Mouse (Mus musculus) heart, postnatal 0 days (tissue): ENCODE results near the gene Dact3. TPM values are rescaled to one million over a fixed set of nuclear protein-coding genes. Genes with fewer than 3 reads are reported as not detected.
A peak's percentile ranks its signal among the peaks of the same experiment; 100 is the strongest.

Experiments used
- ATAC-seq: fragments of 200-750 bp; cut with Nextera tagmentation; 2 replicates; pipeline ENCODE4 v1.8.0; 2017; ENCODE audit warnings: low read depth, moderate number of reproducible peaks, moderate library complexity; ENCODE audit not compliant: insufficient read depth
- DNase-seq: peaks from one replicate; pipeline ENCODE4 v3.0.0-alpha.2; 2016; ENCODE audit warnings: low spot score
- H3K27ac ChIP-seq: fragments of 300-500 bp; sonication (generic); 2 replicates; pipeline ENCODE4 v1.5.1; 2014; ENCODE audit warnings: low read depth, mild to moderate bottlenecking
- H3K27me3 ChIP-seq: fragments of 300-500 bp; sonication (generic); 2 replicates; pipeline ENCODE4 v1.6.1; 2014; ENCODE audit warnings: low read length, mixed read lengths; ENCODE audit not compliant: control insufficient read depth, insufficient read depth
- H3K36me3 ChIP-seq: fragments of 300-500 bp; sonication (generic); replicated peaks from 2 replicates; pipeline ENCODE4 v1.6.1; 2014; ENCODE audit warnings: low read length, mixed read lengths; ENCODE audit not compliant: control insufficient read depth, insufficient read depth
- H3K4me1 ChIP-seq: fragments of 300-500 bp; sonication (generic); 2 replicates; pipeline ENCODE4 v1.6.1; 2014; ENCODE audit warnings: antibody characterized with exemption; ENCODE audit not compliant: control insufficient read depth, insufficient read depth
- H3K4me2 ChIP-seq: fragments of 300-500 bp; sonication (generic); 2 replicates; pipeline ENCODE4 v1.6.1; 2014; ENCODE audit warnings: low read depth, mild to moderate bottlenecking, low read length, moderate library complexity
- H3K4me3 ChIP-seq: fragments of 300-500 bp; sonication (generic); 2 replicates; pipeline ENCODE4 v1.5.1; 2014; ENCODE audit warnings: low read depth, low read length
- H3K9ac ChIP-seq: fragments of 300-500 bp; sonication (generic); replicated peaks from 2 replicates; pipeline ENCODE4 v1.6.1; 2014; ENCODE audit warnings: low read depth, low read length, mixed read lengths
- H3K9me3 ChIP-seq: fragments of 300-500 bp; sonication (generic); replicated peaks from 2 replicates; pipeline ENCODE4 v1.6.1; 2016; ENCODE audit warnings: low read length; ENCODE audit not compliant: control insufficient read depth
- CTCF ChIP-seq: IDR thresholded peaks from 2 replicates; pipeline ENCODE4 v1.5.1; 2016; ENCODE audit warnings: antibody characterized with exemption, control low read depth, low read depth
- EP300 ChIP-seq: IDR thresholded peaks from 2 replicates; pipeline ENCODE4 v1.6.1; 2016; ENCODE audit warnings: antibody characterized with exemption, low read depth
- WGBS: fragments of 180-500 bp; shearing (Covaris S2); extraction: QIAGEN DNeasy Blood & Tissue Kit; methylation state at CpG from one replicate; pipeline ENCODE4 v1.1.7; 2014; 5-methylcytosine and 5-hydroxymethylcytosine counted together
- polyA plus RNA-seq: library from polyadenylated mRNA; unstranded; fragments of >200 nt; fragmentation: Nextera tagmentation; extraction: Ambion mirVana; gene quantifications from 2 replicates; pipeline ENCODE4 v1.2.1, GENCODE M21; 2015
- total RNA-seq: library from RNA; depleted of rRNA; stranded (reverse); fragments of >200 nt; gene quantifications from 2 replicates; pipeline ENCODE4 v1.2.3, GENCODE M21; 2014; ENCODE audit warnings: low replicate concordance

The Dact3 gene
- total and polyA plus RNA-seq, 2 experiments from 2014 or later: 3.8 to 69.6 TPM

GRCm38 (mm10) chr7:16842645-16843063 lies 32.5 kb upstream of the Dact3 start, which contains the start of gene Prkd2:
Gene Prkd2 (plus strand): TSS chr7:16842902.
- Histone ChIP-seq H3K9me3 (no peaks in the 10 kb centered on the region), H3K4me3 (peak within 1 kb of the TSS; percentile 84), H3K9ac (peak within 1 kb of the TSS; percentile 83), H3K36me3 (peaks cover 48% of the 10 kb centered on the region), H3K27ac (peak within 1 kb of the TSS; percentile 90), H3K27me3 (no peaks in the 10 kb centered on the region), H3K4me1 (peaks cover 10% of the 10 kb centered on the region; the same call in 1 of the 2 replicates), H3K4me2 (peak within 1 kb of the TSS; percentile 96)
- DNase-seq: peak; percentile 91
- peak; percentile 85 for ATAC-seq
- no peak for TF ChIP-seq CTCF
- no peak for TF ChIP-seq EP300
- WGBS: under 1% methylated on average over 31 of the region's 32 CpGs

- Histone ChIP-seq H3K4me3 (peak overlapping the region; percentile 84), H3K36me3 (peaks cover 43% of the 10 kb centered on the region), H3K27me3 (no peaks in the 10 kb centered on the region), H3K9ac (peak overlapping the region; percentile 83), H3K4me2 (peak overlapping the region; percentile 96), H3K27ac (peak overlapping the region; percentile 90), H3K4me1 (peaks cover 10% of the 10 kb centered on the region; the same call in 1 of the 2 replicates), H3K9me3 (no peaks in the 10 kb centered on the region)
- TF ChIP-seq CTCF (no peak), EP300 (no peak)
- WGBS: 3% methylated on average over 33 of the region's 33 CpGs
- ATAC-seq (no peak), DNase-seq (no peak)
Measured at GRCm38 (mm10) chr7:16843441-16844171, 31.5 kb upstream of the Dact3 start.

- H3K9ac ChIP-seq: peak overlapping the region; percentile 83; the same call in 1 of the 2 replicates
- H3K36me3 ChIP-seq: peaks cover 42% of the 10 kb centered on the region
- no peak for ATAC-seq
- H3K27ac ChIP-seq: peak overlapping the region; percentile 90
- 57% methylated on average over 3 of the region's 3 CpGs for WGBS
- H3K4me2 ChIP-seq: peak overlapping the region; percentile 96
- H3K27me3 ChIP-seq: no peaks in the 10 kb centered on the region
- H3K9me3 ChIP-seq: no peaks in the 10 kb centered on the region
- DNase-seq: no peak
- TF ChIP-seq EP300: no peak
- TF ChIP-seq CTCF: no peak
- peaks cover 10% of the 10 kb centered on the region; the same call in 1 of the 2 replicates for H3K4me1 ChIP-seq
- H3K4me3 ChIP-seq: peak overlapping the region; percentile 84
Measured at GRCm38 (mm10) chr7:16844696-16845071, 30.4 kb upstream of the Dact3 start.

- no peak for TF ChIP-seq CTCF
- 0 out of 2 replicates have a peak, but pooled peaks have one; percentile 26 for TF ChIP-seq EP300
- H3K4me1 ChIP-seq: peaks cover 10% of the 10 kb centered on the region; the same call in 1 of the 2 replicates
- peak overlapping the region; percentile 54; the same call in 1 of the 2 replicates for H3K9ac ChIP-seq
- ATAC-seq (peak; percentile 13), DNase-seq (peak; percentile 60)
- peak overlapping the region; percentile 90 for H3K27ac ChIP-seq
- no peaks in the 10 kb centered on the region for H3K27me3 ChIP-seq
- peaks cover 42% of the 10 kb centered on the region for H3K36me3 ChIP-seq
- H3K9me3 ChIP-seq: no peaks in the 10 kb centered on the region
- WGBS: 39% methylated on average over 14 of the region's 14 CpGs
- peak overlapping the region; percentile 84 for H3K4me3 ChIP-seq
- peak overlapping the region; percentile 96 for H3K4me2 ChIP-seq
Measured at GRCm38 (mm10) chr7:16845072-16845819, 29.9 kb upstream of the Dact3 start.

- DNase-seq: no peak
- 47% methylated on average over 10 of the region's 10 CpGs for WGBS
- peak overlapping the region; percentile 54; the same call in 1 of the 2 replicates for H3K9ac ChIP-seq
- no peaks in the 10 kb centered on the region for H3K27me3 ChIP-seq
- H3K36me3 ChIP-seq: peaks cover 41% of the 10 kb centered on the region
- ATAC-seq: no peak
- peak overlapping the region; percentile 96 for H3K4me2 ChIP-seq
- peak overlapping the region; percentile 84 for H3K4me3 ChIP-seq
- H3K27ac ChIP-seq: peak overlapping the region; percentile 90
- H3K4me1 ChIP-seq: peaks cover 10% of the 10 kb centered on the region; the same call in 1 of the 2 replicates
- H3K9me3 ChIP-seq: no peaks in the 10 kb centered on the region
- TF ChIP-seq CTCF (no peak), EP300 (no peak)
Measured at GRCm38 (mm10) chr7:16845820-16846167, 29.3 kb upstream of the Dact3 start.
